Mouse (Mus musculus) spleen, postnatal 14 days (tissue): ENCODE results near the gene Gm10198.

ENCODE experiments used
- DNase-seq, 2 experiments: peaks; one replicate each; pipeline ENCODE4 v3.0.0; 2021 to 2022; ENCODE audit warnings: low spot score in 2 of 2

The Gm10198 gene

DNA sequence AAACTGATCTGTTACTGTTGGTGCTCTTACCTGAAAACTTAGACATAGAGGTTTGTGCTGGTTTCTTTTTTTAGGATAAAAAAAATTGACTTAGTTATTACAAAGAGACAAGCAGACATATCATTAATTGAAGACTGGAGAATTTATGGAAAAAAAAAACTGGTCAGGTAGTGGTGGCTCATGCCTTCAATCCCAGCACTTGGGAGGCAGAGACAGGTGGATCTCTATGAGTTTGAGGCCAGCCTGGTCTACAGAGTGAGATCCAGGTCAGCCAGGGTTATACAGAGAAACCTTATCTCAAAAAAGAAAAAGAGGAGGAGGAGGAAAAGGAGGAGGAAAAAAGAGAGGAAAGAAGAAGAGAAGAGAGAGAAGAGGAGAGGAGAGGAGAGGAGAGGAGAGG, at the start of gene Gm10198:
Gene Gm10198 (plus strand): TSS at position 301 of the 400 bp plus-strand sequence.
- no peak for DNase-seq

DNA sequence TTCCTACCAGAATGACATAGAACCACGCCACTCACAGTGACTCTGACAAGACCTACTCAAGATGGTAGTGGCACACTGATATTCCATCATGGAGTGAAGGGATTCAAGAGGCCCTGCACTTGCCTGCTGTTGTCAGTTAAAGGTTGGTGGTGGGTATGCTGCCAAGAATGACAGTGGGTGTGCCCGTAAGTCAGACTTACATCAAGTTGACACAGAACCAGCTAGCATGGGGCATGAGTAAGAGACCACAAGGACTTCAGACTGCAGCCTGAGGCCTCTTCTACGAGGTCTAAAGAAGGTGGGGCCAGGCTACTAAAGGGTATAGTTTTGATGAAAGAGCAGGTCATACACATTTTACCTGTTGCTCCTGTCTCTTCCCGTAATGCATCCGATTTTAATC, 47.3 kb upstream of the Gm10198 start:
- DNase-seq: no peak

- DNase-seq: no peak
Observed at GRCm38 (mm10) chr13:111552769-111553168, 39.8 kb upstream of the Gm10198 start.

GRCm38 (mm10) chr13:111553182-111553581, 39.4 kb upstream of the Gm10198 start:
- DNase-seq: no peak

GRCm38 (mm10) chr13:111553941-111554340, 38.6 kb upstream of the Gm10198 start:
- no peak for DNase-seq

DNA sequence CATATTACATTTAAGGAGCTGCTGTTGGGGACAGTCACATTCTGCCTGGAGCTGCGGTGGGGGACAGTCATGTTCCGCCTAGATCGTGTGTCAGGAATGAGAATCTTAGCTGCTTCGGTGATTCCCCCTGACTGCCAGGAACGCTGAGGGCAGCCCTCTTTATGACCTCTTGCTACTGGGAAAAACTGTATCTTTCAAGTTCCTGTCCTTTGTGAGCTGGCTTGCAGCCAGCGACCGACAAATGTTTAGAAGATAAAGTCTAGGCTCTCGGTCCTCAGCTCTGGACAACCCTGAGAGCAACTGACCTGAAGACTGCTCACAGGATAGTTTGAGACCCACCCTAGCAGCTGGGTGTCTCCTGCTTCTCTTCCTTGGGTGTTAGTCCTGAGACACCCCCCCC, 37.3 kb upstream of the Gm10198 start:
- DNase-seq: peak in 1 of 2 experiments; percentile 20

GRCm38 (mm10) chr13:111556375-111556774, 36.2 kb upstream of the Gm10198 start:
- no peak for DNase-seq

DNA sequence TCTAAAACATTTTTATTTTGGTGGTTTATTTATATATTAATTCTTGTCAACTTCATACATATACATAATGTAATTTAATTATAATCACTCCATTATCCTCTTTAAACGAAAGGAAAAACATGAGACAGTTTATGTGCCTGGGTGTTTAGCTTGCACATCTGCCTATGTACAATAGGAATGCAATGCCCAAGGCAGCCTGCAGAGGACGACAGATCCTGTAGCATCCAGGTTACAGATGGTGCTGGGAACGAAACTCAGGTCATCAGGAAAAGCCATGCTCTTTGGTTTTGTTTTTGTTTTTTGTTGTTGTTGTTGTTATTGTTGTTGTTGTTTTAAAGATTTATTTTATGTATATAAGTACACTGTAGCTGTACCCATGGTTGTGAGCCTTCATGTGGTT, 32.4 kb upstream of the Gm10198 start:
- DNase-seq: no peak

GRCm38 (mm10) chr13:111562595-111562994, 30.0 kb upstream of the Gm10198 start:
- DNase-seq: no peak

- DNase-seq: no peak
Observed at GRCm38 (mm10) chr13:111574196-111574595, 18.4 kb upstream of the Gm10198 start.

GRCm38 (mm10) chr13:111577177-111577576, 15.4 kb upstream of the Gm10198 start:
- DNase-seq: no peak

- no peak for DNase-seq
Observed at GRCm38 (mm10) chr13:111580054-111580453, 12.5 kb upstream of the Gm10198 start.

DNA sequence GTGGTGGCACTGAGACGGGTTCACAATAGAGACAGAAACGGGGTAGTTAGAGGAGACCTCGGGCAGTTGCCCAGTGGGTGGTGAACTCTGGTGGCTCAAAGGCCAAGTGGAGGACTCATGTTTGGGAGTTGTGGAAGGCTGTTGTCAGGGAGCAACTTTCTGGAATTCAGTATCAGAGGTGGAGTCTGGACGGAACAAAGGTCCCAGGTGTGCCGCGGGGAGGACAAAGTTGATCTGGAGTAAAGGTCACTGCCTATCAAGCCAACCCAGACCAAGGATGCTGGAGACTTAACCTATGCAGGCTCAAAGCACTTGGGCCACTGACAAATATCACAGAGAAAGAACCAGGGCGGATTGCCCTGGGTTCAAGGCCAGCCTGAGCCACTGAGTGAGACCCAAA, 5.5 kb downstream of the Gm10198 start:
- no peak for DNase-seq

GRCm38 (mm10) chr13:111601383-111601782, 8.8 kb downstream of the Gm10198 start:
- DNase-seq: no peak

- DNase-seq: no peak
Observed at GRCm38 (mm10) chr13:111604826-111605225, 12.2 kb downstream of the Gm10198 start.

DNA sequence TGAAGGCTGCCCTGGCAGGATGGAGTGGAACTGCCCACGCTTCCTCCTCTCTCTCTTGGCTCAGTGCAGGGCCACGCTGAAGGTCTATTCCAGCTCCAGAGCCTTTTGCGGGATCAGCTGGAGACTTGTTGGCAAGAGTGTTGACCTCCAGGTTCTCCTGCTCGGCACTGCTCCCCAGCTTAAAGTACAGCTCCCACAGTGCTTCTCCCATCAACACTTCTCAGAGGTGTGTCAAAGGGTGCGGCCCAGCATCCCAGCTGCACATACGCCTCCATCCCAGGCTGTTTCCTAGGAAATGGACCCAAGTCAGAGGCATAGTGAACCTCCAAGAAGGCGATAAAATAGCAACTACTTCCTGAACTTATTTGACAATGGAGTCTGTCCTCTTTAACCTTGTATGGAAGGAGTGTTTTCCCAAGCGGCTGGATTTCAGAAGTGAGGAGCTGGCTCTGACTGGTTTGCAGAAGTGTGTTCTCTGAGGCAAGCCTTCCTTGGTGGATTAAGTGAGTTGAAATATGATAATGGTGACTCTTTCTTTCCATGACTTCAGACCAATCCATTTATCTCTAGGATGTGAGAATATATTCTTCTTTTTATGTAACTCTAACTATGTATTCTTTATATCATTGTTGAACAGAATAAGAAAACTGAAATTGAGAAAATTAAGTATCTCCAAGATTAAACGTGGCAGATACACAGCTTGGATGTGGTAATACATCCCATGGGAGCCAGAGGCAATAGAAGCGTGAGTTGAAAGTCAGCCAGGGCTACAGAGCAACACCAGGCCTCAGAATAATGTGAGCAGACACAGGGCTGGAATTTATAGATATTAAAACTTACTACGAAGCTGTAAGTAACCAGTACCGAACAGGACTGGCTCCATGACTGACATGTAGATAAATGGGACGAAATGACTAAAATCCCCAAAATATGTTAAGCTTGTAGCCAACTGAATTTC, 23.9 kb downstream of the Gm10198 start:
- no peak for DNase-seq

DNA sequence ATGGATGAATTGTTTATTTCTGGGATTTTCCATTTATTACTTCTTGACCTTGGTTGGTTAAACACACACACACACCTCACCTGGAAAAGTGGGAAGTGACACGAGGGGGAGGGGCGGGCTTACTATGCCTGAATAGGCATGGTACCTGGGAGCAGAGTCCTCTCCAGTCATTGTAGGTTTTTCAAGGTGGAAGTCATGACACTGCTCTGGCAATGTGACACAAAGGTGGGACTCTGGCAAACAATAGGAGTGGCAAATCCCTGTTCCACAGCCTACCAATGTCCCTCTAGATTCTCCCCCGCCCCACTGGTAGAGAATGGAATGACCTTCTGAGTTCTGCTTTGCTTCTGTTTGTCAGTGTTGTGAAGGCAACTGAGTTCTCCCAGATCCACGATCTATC, 27.8 kb downstream of the Gm10198 start:
- DNase-seq: no peak

DNA sequence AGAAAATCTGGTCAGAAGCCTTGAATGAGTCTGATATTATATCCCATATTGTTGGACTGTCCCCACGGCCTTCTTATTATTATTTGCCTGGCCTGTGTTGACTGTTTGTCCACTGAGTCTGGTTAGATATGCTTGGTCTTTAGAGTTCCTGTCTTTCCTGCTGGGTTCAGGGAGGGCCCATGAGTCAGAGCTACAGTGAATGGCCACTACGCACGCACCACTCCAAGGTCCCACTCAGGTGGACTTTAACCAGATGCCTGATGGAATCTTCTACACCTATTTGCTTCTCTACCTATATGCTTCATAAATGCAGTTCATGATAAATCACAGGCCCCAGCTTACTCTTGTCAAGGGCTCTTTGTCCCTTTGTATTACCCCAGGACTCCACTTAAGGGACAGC, 29.8 kb downstream of the Gm10198 start:
- no peak for DNase-seq

DNA sequence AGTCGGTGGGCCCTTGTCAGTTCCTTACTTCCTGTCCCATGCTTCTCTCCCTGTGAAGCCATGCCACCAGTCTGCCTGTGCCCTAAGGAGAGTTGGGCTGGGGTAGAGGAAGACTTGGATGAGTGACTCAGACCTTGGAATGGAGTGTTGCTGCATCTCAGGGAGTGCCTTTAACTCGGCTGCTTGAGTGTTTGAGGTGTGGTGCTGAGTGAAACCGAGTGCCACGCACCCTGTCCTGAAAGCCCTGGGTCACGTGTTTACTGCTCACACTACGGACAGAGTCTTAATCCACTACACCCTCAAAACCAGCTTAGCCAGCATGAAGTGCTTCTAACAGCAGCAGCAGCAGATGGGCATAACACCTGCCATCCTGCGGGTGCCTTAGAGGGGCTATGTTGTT, 30.5 kb downstream of the Gm10198 start:
- DNase-seq: no peak

GRCm38 (mm10) chr13:111624115-111624514, 31.5 kb downstream of the Gm10198 start:
- no peak for DNase-seq

DNA sequence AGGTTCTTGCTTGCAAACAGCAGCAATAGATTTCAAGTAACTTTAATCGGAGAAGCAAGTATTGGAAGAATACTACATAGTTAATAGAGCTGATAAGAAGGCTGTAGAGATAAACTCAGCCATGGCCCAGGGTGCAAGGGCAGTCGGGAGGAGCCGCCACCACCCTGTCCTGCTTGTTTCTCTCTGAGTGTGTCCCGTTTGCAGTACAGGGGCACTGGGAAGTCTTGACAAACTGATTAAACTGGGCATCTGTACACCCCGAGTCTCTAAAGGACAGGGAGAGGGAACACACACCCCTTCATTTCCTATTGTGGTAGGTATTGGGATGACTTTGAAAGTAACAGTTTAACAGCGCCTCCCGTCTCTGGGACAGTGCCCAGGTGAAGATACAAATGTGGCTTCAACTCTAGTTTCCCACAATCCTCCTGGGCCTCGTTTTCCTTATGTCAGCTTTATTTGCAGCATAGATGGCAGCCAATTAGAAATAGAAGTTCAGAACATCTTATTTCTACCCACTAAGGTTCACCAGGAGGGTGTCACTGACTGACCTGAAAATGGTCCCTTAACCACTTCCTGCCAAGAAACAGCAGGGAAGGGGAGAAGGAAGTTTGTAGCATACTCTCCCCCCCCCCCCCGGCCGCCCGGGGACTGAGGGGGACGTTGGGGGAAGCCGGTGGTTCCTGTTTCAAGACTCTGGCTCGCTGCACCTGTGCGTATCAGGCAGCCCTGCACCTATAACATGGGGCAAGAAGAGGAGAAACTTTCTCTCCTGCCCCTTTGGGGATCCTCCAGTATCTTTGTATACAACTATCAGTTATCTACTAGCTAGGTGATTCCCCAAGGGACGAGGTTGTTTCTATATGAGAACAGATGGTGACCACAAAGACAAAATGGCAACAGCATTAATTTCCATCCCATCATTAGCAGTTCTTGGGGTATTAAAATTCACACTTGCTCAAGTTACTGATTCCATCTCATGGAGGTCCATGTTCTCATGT, 41.9 kb downstream of the Gm10198 start:
- DNase-seq: peak in 1 of 2 experiments; percentile 14

GRCm38 (mm10) chr13:111640319-111640718, 47.7 kb downstream of the Gm10198 start:
- DNase-seq: peak in 1 of 2 experiments; percentile 13
